Mouse (Mus musculus) bone marrow macrophage, adult 2 months (primary cell): ENCODE data around the gene C1ra.

Experiments used
- CTCF ChIP-seq: IDR thresholded peaks from 2 replicates; pipeline ENCODE4 v1.5.1; 2012; ENCODE audit warnings: low read depth, mild to moderate bottlenecking, low read length, moderate library complexity
- POLR2A ChIP-seq: IDR thresholded peaks from 2 replicates; pipeline ENCODE4 v1.6.1; 2012; ENCODE audit warnings: mild to moderate bottlenecking, low read depth, low read length, borderline replicate concordance

DNA sequence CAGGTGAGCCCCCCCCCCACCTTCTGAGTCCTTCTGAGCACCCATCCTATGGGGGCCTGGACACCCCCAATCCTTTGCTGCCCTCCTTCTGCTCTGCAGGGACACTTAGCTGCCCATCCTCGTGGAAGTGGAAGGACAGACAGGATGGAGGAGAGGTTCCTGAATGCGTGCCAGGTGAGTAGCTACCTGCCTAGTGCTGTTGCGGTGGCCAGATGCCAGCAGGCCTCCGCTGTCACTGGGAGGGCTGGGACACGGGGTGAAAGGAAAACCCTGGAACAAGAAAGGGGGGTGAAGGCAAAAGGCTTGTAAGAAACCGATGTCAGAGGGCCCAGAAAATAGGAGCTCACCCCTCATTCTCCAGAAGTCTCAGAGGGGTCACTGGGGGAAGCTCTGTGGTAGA lies 5.2 kb upstream of the C1ra start:
- TF ChIP-seq POLR2A, result no peak
- TF ChIP-seq CTCF, result no peak
